Mouse (Mus musculus) inflammation-experienced regulatory T-cells, adult 6 months (primary cell): ENCODE measurements around the gene Kcnk13. TPM values are rescaled to one million over a fixed set of nuclear protein-coding genes. Genes with fewer than 3 reads are reported as not detected.
A peak's percentile ranks its signal among the peaks of the same experiment; 100 is the strongest.
"Not testable (repeated sequence)": the region's sequence is repeated elsewhere in the genome, so short reads cannot be mapped to it uniquely, and the experiment has no call there.

Experiments used
- ATAC-seq: one replicate; pipeline ENCODE4 v1.8.0; 2017
- polyA plus RNA-seq, 3 experiments: library from polyadenylated mRNA; unstranded; fragments of 100-300 nt; shearing (Covaris generic); gene quantifications; one replicate each; pipeline ENCODE4 v1.2.1; 2017

The Kcnk13 gene
- polyA plus RNA-seq, 3 experiments from 2014 or later = not detected

- ATAC-seq = peak; percentile 14
These were observed 1.2 kb downstream of the Kcnk13 start for GRCm38 (mm10) chr12:99965203-99966115.

- ATAC-seq = no peak
These were observed 1.9 kb downstream of the Kcnk13 start for GRCm38 (mm10) chr12:99966116-99966770.

- ATAC-seq = no peak
These were observed 2.6 kb downstream of the Kcnk13 start for GRCm38 (mm10) chr12:99966881-99967363.

- ATAC-seq = no peak
These were observed 5.6 kb downstream of the Kcnk13 start for GRCm38 (mm10) chr12:99969906-99970305.

GRCm38 (mm10) chr12:99971205-99971894 lies 7.1 kb downstream of the Kcnk13 start:
- ATAC-seq = not testable (repeated sequence)

GRCm38 (mm10) chr12:99972825-99973224 lies 8.5 kb downstream of the Kcnk13 start:
- no peak for ATAC-seq

GRCm38 (mm10) chr12:99973659-99974058 lies 9.4 kb downstream of the Kcnk13 start:
- ATAC-seq = no peak

- peak; percentile 41 for ATAC-seq
These were observed 15.2 kb downstream of the Kcnk13 start for GRCm38 (mm10) chr12:99979541-99979940.

GRCm38 (mm10) chr12:99986797-99987196 lies 22.5 kb downstream of the Kcnk13 start:
- ATAC-seq = no peak

GRCm38 (mm10) chr12:99988144-99988543 lies 23.8 kb downstream of the Kcnk13 start:
- ATAC-seq = no peak

GRCm38 (mm10) chr12:99992362-99992862 lies 28.1 kb downstream of the Kcnk13 start:
- ATAC-seq = no peak

- ATAC-seq = no peak
These were observed 29.0 kb downstream of the Kcnk13 start for GRCm38 (mm10) chr12:99993146-99993890.

GRCm38 (mm10) chr12:99995951-99996350 lies 31.7 kb downstream of the Kcnk13 start:
- no peak for ATAC-seq

- no peak for ATAC-seq
These were observed 35.4 kb downstream of the Kcnk13 start for GRCm38 (mm10) chr12:99999726-100000125.

GRCm38 (mm10) chr12:100000381-100000780 lies 36.1 kb downstream of the Kcnk13 start:
- ATAC-seq = no peak

GRCm38 (mm10) chr12:100001246-100001645 lies 36.9 kb downstream of the Kcnk13 start:
- ATAC-seq = no peak

- no peak for ATAC-seq
These were observed 37.6 kb downstream of the Kcnk13 start for GRCm38 (mm10) chr12:100001910-100002309.

- no peak for ATAC-seq
These were observed 38.8 kb downstream of the Kcnk13 start for GRCm38 (mm10) chr12:100002914-100003587.

GRCm38 (mm10) chr12:100005285-100005684 lies 41.0 kb downstream of the Kcnk13 start:
- no peak for ATAC-seq

GRCm38 (mm10) chr12:100006681-100007080 lies 42.4 kb downstream of the Kcnk13 start:
- no peak for ATAC-seq

GRCm38 (mm10) chr12:100012839-100013238 lies 48.5 kb downstream of the Kcnk13 start:
- ATAC-seq = no peak
